Mouse (Mus musculus) gastrocnemius, adult 2 months (tissue): ENCODE results near the gene Adam11. TPM values are rescaled to one million over a fixed set of nuclear protein-coding genes. Genes with fewer than 3 reads are reported as not detected.

Experiments used
- DNase-seq: peaks from one replicate; pipeline ENCODE4 v3.0.0; 2022
- H3K27ac ChIP-seq: fragments of 200-600 bp; 2 replicates; pipeline ENCODE4 v1.8.1; 2022; ENCODE audit warnings: mild to moderate bottlenecking
- H3K4me3 ChIP-seq: fragments of 200-600 bp; 2 replicates; pipeline ENCODE4 v1.8.1; 2022; ENCODE audit warnings: mild to moderate bottlenecking, moderate library complexity
- CTCF ChIP-seq: fragments of 200-600 bp; IDR thresholded peaks from 2 replicates; pipeline ENCODE4 v1.8.1; 2022; ENCODE audit warnings: antibody characterized with exemption, mild to moderate bottlenecking, moderate library complexity
- intact Hi-C: fragments of 180-260 bp; cut with DNase I; formaldehyde crosslinking; loops from one replicate; pipeline ENCODE4 v1.15.1; 2025
- total RNA-seq, 2 experiments: library from RNA; stranded (reverse); gene quantifications; 2 replicates each; pipeline ENCODE4 v1.2.3; 2021

Adam11 gene
- total RNA-seq, 2 experiments from 2014 or later = 0.33 to 0.67 TPM

DNA sequence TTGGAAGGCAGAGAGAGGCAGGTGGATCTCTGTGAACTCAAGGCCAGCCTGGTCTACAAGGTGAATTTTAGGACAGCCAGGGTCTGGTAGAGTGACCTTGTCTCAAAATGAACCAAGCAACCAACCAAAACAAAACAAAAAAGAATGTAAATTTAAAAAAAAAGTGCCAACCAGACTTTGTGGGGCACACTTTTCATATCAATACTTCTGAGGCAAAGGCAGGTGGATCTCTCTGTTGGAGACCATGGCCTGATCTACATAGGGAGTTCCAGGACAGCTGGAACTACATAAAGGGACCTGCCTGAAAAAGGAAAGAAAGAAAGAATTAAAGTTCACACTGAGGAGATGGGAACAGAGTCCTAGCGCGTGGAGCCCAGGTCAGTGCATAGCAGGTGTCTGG lies 65.2 kb downstream of the Adam11 start:
- no peak for TF ChIP-seq CTCF
- DNase-seq = no peak
- H3K27ac ChIP-seq = 0 out of 2 replicates have a peak overlapping the region, but pooled peaks have one; percentile 28
- intact Hi-C loops = no loop called here
- no peak overlapping the region for H3K4me3 ChIP-seq

DNA sequence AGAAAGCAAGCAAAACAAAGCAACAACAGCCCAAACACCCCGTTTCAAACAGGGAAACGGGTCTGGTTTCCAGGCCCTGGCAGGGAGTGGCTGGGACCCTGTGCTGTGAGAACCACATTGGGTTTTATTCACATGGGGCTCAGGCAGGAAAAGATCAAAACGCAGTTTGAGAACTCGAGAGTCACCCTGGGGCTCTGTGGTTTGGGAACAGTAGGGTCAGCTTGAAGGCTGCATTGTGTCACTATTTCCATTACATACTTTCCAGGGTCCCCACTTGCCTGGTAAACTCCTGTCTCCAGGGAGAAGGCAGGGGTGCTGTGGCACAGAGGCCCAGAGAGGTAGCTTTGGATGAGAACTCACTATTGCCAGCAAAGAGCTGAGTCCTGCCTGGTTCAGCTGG lies 65.9 kb downstream of the Adam11 start:
- no peak for DNase-seq
- TF ChIP-seq CTCF = no peak
- H3K27ac ChIP-seq = peak overlapping the region; percentile 49
- intact Hi-C loops = no loop called here
- no peak overlapping the region for H3K4me3 ChIP-seq

Other genes starting within 250 kb of the Adam11 start
- 10 to 100 TPM; 23.7 to 26.8 TPM for gene Gpatch8, start 205.0 kb upstream of the Adam11 start, total RNA-seq
- gene Gm11627, start 182.0 kb upstream of the Adam11 start, total RNA-seq = not detected
- 1 to 10 TPM; 1.2 to 2.1 TPM for gene Fzd2, start 157.0 kb upstream of the Adam11 start, total RNA-seq
- not detected for gene Meioc, start 97.7 kb upstream of the Adam11 start, total RNA-seq
- gene Ccdc43, start 63.7 kb upstream of the Adam11 start, total RNA-seq = 10 to 100 TPM; 76.9 to 85.9 TPM
- 1 to 10 TPM; 4.4 to 6.4 TPM for gene Gjc1, start 58.3 kb downstream of the Adam11 start, total RNA-seq
- 1 to 10 TPM; 2.4 to 5.4 TPM for gene Higd1b, start 74.4 kb downstream of the Adam11 start, total RNA-seq
- gene Eftud2, start 119.5 kb downstream of the Adam11 start, total RNA-seq = 10 to 100 TPM; 25.6 to 29.5 TPM
- gene Ccdc103, start 119.8 kb downstream of the Adam11 start, total RNA-seq = not detected
- not detected for gene Fam187a, start 123.7 kb downstream of the Adam11 start, total RNA-seq
- gene Gfap, start 139.5 kb downstream of the Adam11 start, total RNA-seq = not detected
- gene Kif18b, start 163.7 kb downstream of the Adam11 start, total RNA-seq = not detected
- not detected for gene C1ql1, start 185.2 kb downstream of the Adam11 start, total RNA-seq